Mouse (Mus musculus) forebrain, embryonic 16.5 days (tissue): Measurements from ENCODE around the gene Efcab6. TPM values are rescaled to one million over a fixed set of nuclear protein-coding genes. Genes with fewer than 3 reads are reported as not detected.

ENCODE experiments used
- ATAC-seq: fragments of 200-750 bp; cut with Nextera tagmentation; 2 replicates; pipeline ENCODE4 v1.8.0; 2017; ENCODE audit warnings: mild to moderate bottlenecking, moderate library complexity
- H3K27ac ChIP-seq: fragments of 300-500 bp; sonication (generic); 2 replicates; pipeline ENCODE4 v1.5.1; 2014; ENCODE audit warnings: low read length, control low read depth
- H3K27me3 ChIP-seq: fragments of 300-500 bp; sonication (generic); replicated peaks from 2 replicates; pipeline ENCODE4 v1.6.1; 2014; ENCODE audit warnings: low read length; ENCODE audit not compliant: control insufficient read depth, insufficient read depth
- H3K36me3 ChIP-seq: fragments of 300-500 bp; sonication (generic); 2 replicates; pipeline ENCODE4 v1.6.1; 2014; ENCODE audit not compliant: control insufficient read depth, insufficient read depth
- H3K4me1 ChIP-seq: fragments of 300-500 bp; sonication (generic); replicated peaks from 2 replicates; pipeline ENCODE4 v1.6.1; 2014; ENCODE audit warnings: low read length; ENCODE audit not compliant: control insufficient read depth, insufficient read depth
- H3K4me2 ChIP-seq: fragments of 300-500 bp; sonication (generic); 2 replicates; pipeline ENCODE4 v1.6.1; 2014; ENCODE audit warnings: mild to moderate bottlenecking, low read length, control low read depth
- H3K4me3 ChIP-seq: fragments of 300-500 bp; sonication (generic); replicated peaks from 2 replicates; pipeline ENCODE4 v1.5.1; 2014; ENCODE audit warnings: mild to moderate bottlenecking, low read length, control low read depth
- H3K9ac ChIP-seq: fragments of 300-500 bp; sonication (generic); replicated peaks from 2 replicates; pipeline ENCODE4 v1.6.1; 2014; ENCODE audit warnings: low read depth, low read length, control low read depth
- H3K9me3 ChIP-seq: fragments of 300-500 bp; sonication (generic); 2 replicates; pipeline ENCODE4 v1.6.1; 2016; ENCODE audit warnings: low read length; ENCODE audit not compliant: control insufficient read depth
- WGBS: fragments of 180-500 bp; shearing (Covaris S2); extraction: QIAGEN DNeasy Blood & Tissue Kit; methylation state at CpG from one replicate; pipeline ENCODE4 v1.1.7; 2014; 5-methylcytosine and 5-hydroxymethylcytosine counted together
- polyA plus RNA-seq: library from polyadenylated mRNA; unstranded; fragments of >200 nt; fragmentation: Nextera tagmentation; extraction: Ambion mirVana; gene quantifications from 2 replicates; pipeline ENCODE4 v1.2.1, GENCODE M21; 2015

The Efcab6 gene
- polyA plus RNA-seq, 1 experiment from 2014 or later = 2.8 TPM

- Histone ChIP-seq H3K27me3 (no peaks in the 10 kb centered on the region), H3K4me2 (no peak overlapping the region), H3K36me3 (no peaks in the 10 kb centered on the region), H3K9ac (no peak overlapping the region), H3K4me1 (peaks cover 11% of the 10 kb centered on the region), H3K4me3 (no peak overlapping the region), H3K27ac (no peak overlapping the region), H3K9me3 (no peaks in the 10 kb centered on the region)
- no peak for ATAC-seq
- WGBS = 19% methylated on average over 2 of the region's 2 CpGs
Observed at GRCm38 (mm10) chr15:83938466-83938865, 126.7 kb downstream of the Efcab6 start.

GRCm38 (mm10) chr15:83936506-83936905 is 128.7 kb downstream of the Efcab6 start:
- no peaks in the 10 kb centered on the region for H3K36me3 ChIP-seq
- no peak overlapping the region for H3K4me2 ChIP-seq
- H3K4me3 ChIP-seq = no peak overlapping the region
- no peak overlapping the region for H3K27ac ChIP-seq
- no peaks in the 10 kb centered on the region for H3K27me3 ChIP-seq
- peaks cover 11% of the 10 kb centered on the region for H3K4me1 ChIP-seq
- no peak overlapping the region for H3K9ac ChIP-seq
- no peaks in the 10 kb centered on the region for H3K9me3 ChIP-seq
- WGBS = 94% methylated on average over 4 of the region's 4 CpGs
- no peak for ATAC-seq

GRCm38 (mm10) chr15:83934816-83935215 is 130.4 kb downstream of the Efcab6 start:
- H3K9me3 ChIP-seq = no peaks in the 10 kb centered on the region
- WGBS = 81% methylated on average over 2 of the region's 2 CpGs
- no peaks in the 10 kb centered on the region for H3K36me3 ChIP-seq
- no peak overlapping the region for H3K4me3 ChIP-seq
- no peaks in the 10 kb centered on the region for H3K27me3 ChIP-seq
- no peak for ATAC-seq
- H3K9ac ChIP-seq = no peak overlapping the region
- peaks cover 11% of the 10 kb centered on the region for H3K4me1 ChIP-seq
- H3K4me2 ChIP-seq = no peak overlapping the region
- no peak overlapping the region for H3K27ac ChIP-seq

GRCm38 (mm10) chr15:83925338-83925737 is 139.8 kb downstream of the Efcab6 start:
- H3K4me3 ChIP-seq = no peak overlapping the region
- H3K9ac ChIP-seq = no peak overlapping the region
- no peaks in the 10 kb centered on the region for H3K36me3 ChIP-seq
- no peaks in the 10 kb centered on the region for H3K9me3 ChIP-seq
- H3K27me3 ChIP-seq = no peaks in the 10 kb centered on the region
- H3K4me1 ChIP-seq = no peaks in the 10 kb centered on the region
- ATAC-seq = no peak
- no peak overlapping the region for H3K27ac ChIP-seq
- 51% methylated on average over 3 of the region's 3 CpGs for WGBS
- no peak overlapping the region for H3K4me2 ChIP-seq

- H3K4me2 ChIP-seq = no peak overlapping the region
- no peaks in the 10 kb centered on the region for H3K36me3 ChIP-seq
- 19% methylated on average over 4 of the region's 4 CpGs for WGBS
- H3K4me3 ChIP-seq = no peak overlapping the region
- no peak for ATAC-seq
- no peaks in the 10 kb centered on the region for H3K9me3 ChIP-seq
- H3K9ac ChIP-seq = no peak overlapping the region
- no peak overlapping the region for H3K27ac ChIP-seq
- no peaks in the 10 kb centered on the region for H3K4me1 ChIP-seq
- H3K27me3 ChIP-seq = no peaks in the 10 kb centered on the region
Observed at GRCm38 (mm10) chr15:83924656-83925055, 140.5 kb downstream of the Efcab6 start.

GRCm38 (mm10) chr15:83915376-83915775 is 149.8 kb downstream of the Efcab6 start:
- no peaks in the 10 kb centered on the region for H3K27me3 ChIP-seq
- 89% methylated on average over 10 of the region's 10 CpGs for WGBS
- no peaks in the 10 kb centered on the region for H3K36me3 ChIP-seq
- no peak overlapping the region for H3K4me2 ChIP-seq
- no peak overlapping the region for H3K9ac ChIP-seq
- H3K9me3 ChIP-seq = no peaks in the 10 kb centered on the region
- 0 out of 2 replicates have a peak, but pooled peaks cover 2% of the 10 kb centered on the region for H3K4me1 ChIP-seq
- H3K4me3 ChIP-seq = no peak overlapping the region
- H3K27ac ChIP-seq = no peak overlapping the region
- ATAC-seq = no peak

GRCm38 (mm10) chr15:83913028-83913714 is 152.0 kb downstream of the Efcab6 start:
- 83% methylated on average over 14 of the region's 14 CpGs for WGBS
- Histone ChIP-seq H3K27me3 (no peaks in the 10 kb centered on the region), H3K9ac (no peak overlapping the region), H3K9me3 (no peaks in the 10 kb centered on the region), H3K4me2 (no peak overlapping the region), H3K36me3 (no peaks in the 10 kb centered on the region), H3K4me3 (no peak overlapping the region), H3K4me1 (0 out of 2 replicates have a peak, but pooled peaks cover 2% of the 10 kb centered on the region), H3K27ac (no peak overlapping the region)
- no peak for ATAC-seq

GRCm38 (mm10) chr15:83906472-83906871 is 158.7 kb downstream of the Efcab6 start:
- Histone ChIP-seq H3K9ac (no peak overlapping the region), H3K4me1 (peaks cover 27% of the 10 kb centered on the region), H3K27ac (peak overlapping the region; percentile 68), H3K9me3 (no peaks in the 10 kb centered on the region), H3K36me3 (no peaks in the 10 kb centered on the region), H3K4me2 (no peak overlapping the region), H3K27me3 (no peaks in the 10 kb centered on the region), H3K4me3 (no peak overlapping the region)
- ATAC-seq = peak; percentile 62
- 44% methylated on average over 13 of the region's 13 CpGs for whole genome bisulfite sequencing

GRCm38 (mm10) chr15:83897286-83897685 is 167.9 kb downstream of the Efcab6 start:
- Histone ChIP-seq H3K36me3 (no peaks in the 10 kb centered on the region), H3K9ac (no peak overlapping the region; the same call in 1 of the 2 replicates), H3K4me3 (no peak overlapping the region), H3K27me3 (no peaks in the 10 kb centered on the region), H3K27ac (peak overlapping the region; percentile 72), H3K4me1 (peaks cover 21% of the 10 kb centered on the region), H3K4me2 (no peak overlapping the region), H3K9me3 (no peaks in the 10 kb centered on the region)
- ATAC-seq = peak; percentile 90
- 33% methylated on average over 9 of the region's 9 CpGs for WGBS

- Histone ChIP-seq H3K36me3 (no peaks in the 10 kb centered on the region), H3K9me3 (no peaks in the 10 kb centered on the region), H3K27ac (peak overlapping the region; percentile 40), H3K9ac (no peak overlapping the region), H3K4me3 (no peak overlapping the region), H3K4me1 (peaks cover 13% of the 10 kb centered on the region), H3K27me3 (no peaks in the 10 kb centered on the region), H3K4me2 (no peak overlapping the region)
- 20% methylated on average over 9 of the region's 9 CpGs for WGBS
- no peak for ATAC-seq
Observed at GRCm38 (mm10) chr15:83896011-83896410, 169.2 kb downstream of the Efcab6 start.
